Mouse (Mus musculus): ENCODE data around the gene Colgalt2.

DNA sequence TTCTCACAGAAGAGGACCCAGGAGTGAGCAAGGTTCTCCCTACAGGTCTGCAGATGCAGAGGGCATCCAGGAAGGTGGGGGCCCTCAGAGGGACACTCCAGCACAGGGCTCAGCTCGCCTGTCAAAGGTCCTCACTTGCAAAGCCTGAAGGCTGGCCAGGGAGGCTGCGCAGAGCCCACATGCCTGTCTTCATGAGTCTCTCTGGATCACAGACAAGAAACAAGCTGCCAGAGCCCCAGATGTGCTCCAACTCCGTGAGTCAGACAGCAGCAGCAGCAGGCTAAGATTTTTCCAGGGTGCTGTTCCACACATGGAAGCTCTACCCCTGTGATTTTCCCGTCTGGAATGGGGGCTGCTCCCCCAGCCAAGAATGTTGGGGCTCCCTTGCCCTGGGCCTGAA lies 114.6 kb downstream of the Colgalt2 start:
- TF ChIP-seq POLR2A (IDR thresholded peaks at IDR 0.05; ENCODE audit: control insufficient read depth, extremely low read depth, insufficient read depth, low read length, poor library complexity): no peak
- no peak for TF ChIP-seq CTCF (IDR thresholded peaks at IDR 0.05; ENCODE audit: borderline replicate concordance, control insufficient read depth, extremely low read depth, insufficient read depth, low read length, poor library complexity)

Data from thymus, adult 2 months (tissue).